Mouse (Mus musculus) MEL (cell line): ENCODE measurements at regions not wholly inside any gene's neighbourhood (a gene's known extent, or its start where the extent isn't known, plus 50 kb on each side); places are given as distances from the start of the nearest gene placed in this dataset.

Experiments used
- DNase-seq: peaks from one replicate; pipeline ENCODE4 v3.0.0; 2011; ENCODE audit warnings: low read depth, low spot score
- H3K27ac ChIP-seq: 2 replicates; pipeline ENCODE4 v1.5.1; 2012; ENCODE audit warnings: low read depth, mild to moderate bottlenecking, control low read depth, low read length, moderate library complexity; ENCODE audit not compliant: control insufficient read depth
- H3K27me3 ChIP-seq, 2 experiments: fragments of 150-350 bp in 1 of 2; sonication (generic) in 1 of 2; 2 replicates each; pipeline ENCODE4 v1.6.1; 2012; ENCODE audit warnings: low read length in 2 of 2, mild to moderate bottlenecking in 2 of 2, improper control_type of control experiment in 1 of 2, moderate library complexity in 1 of 2; ENCODE audit not compliant: insufficient read depth in 2 of 2, control insufficient read depth in 1 of 2
- H3K36me3 ChIP-seq, 2 experiments: 2 replicates each; pipeline ENCODE4 v1.6.1; 2012 to 2014; ENCODE audit warnings: low read length in 2 of 2, improper control_type of control experiment in 1 of 2, inconsistent platforms in 1 of 2, mild to moderate bottlenecking in 1 of 2; ENCODE audit not compliant: insufficient read depth in 2 of 2, control insufficient read depth in 1 of 2
- H3K4me1 ChIP-seq, 2 experiments: fragments of 150-350 bp in 1 of 2; sonication (generic) in 1 of 2; 2 replicates each; pipeline ENCODE4 v1.6.1; 2012; ENCODE audit warnings: low read length in 2 of 2, improper control_type of control experiment in 1 of 2, mild to moderate bottlenecking in 1 of 2; ENCODE audit not compliant: insufficient read depth in 2 of 2, control insufficient read depth in 1 of 2
- H3K4me3 ChIP-seq, 2 experiments: fragments of 150-350 bp in 1 of 2; sonication (generic) in 1 of 2; 2 replicates each; pipeline ENCODE4 v1.5.1; 2012; ENCODE audit warnings: low read depth in 2 of 2, low read length in 2 of 2, mild to moderate bottlenecking in 2 of 2, moderate library complexity in 2 of 2, control low read depth in 1 of 2, improper control_type of control experiment in 1 of 2; ENCODE audit not compliant: control insufficient read depth in 1 of 2, insufficient read depth in 1 of 2
- H3K79me2 ChIP-seq: 2 replicates; pipeline ENCODE4 v1.6.1; 2012; ENCODE audit warnings: mild to moderate bottlenecking, low read length, moderate library complexity; ENCODE audit not compliant: control insufficient read depth, poor library complexity, insufficient read depth
- H3K9ac ChIP-seq: 2 replicates; pipeline ENCODE4 v1.6.1; 2012; ENCODE audit warnings: low read depth, mild to moderate bottlenecking, control low read depth, low read length, moderate library complexity; ENCODE audit not compliant: control insufficient read depth, poor library complexity, severe bottlenecking
- H3K9me3 ChIP-seq: fragments of 150-350 bp; sonication (generic); replicated peaks from 2 replicates; pipeline ENCODE4 v1.6.1; 2012; ENCODE audit warnings: mild to moderate bottlenecking, low read length, improper control_type of control experiment, moderate library complexity; ENCODE audit not compliant: insufficient read depth
- BHLHE40 ChIP-seq: IDR thresholded peaks from 2 replicates; pipeline ENCODE4 v1.6.1; 2012; ENCODE audit warnings: low read depth, mild to moderate bottlenecking, inconsistent platforms, low read length, improper control_type of control experiment, borderline replicate concordance
- CTCF ChIP-seq, 3 experiments: IDR thresholded peaks in 2 of 3; conservative IDR thresholded peaks in 1 of 3; 2 replicates each; pipeline ENCODE4 v1.5.1; 2011 to 2012; ENCODE audit warnings: low read length in 3 of 3, low read depth in 2 of 3, mild to moderate bottlenecking in 2 of 3, improper control_type of control experiment in 1 of 3, inconsistent platforms in 1 of 3, mixed read lengths in 1 of 3, moderate library complexity in 1 of 3; ENCODE audit not compliant: control insufficient read depth in 1 of 3, insufficient read depth in 1 of 3, poor library complexity in 1 of 3, severe bottlenecking in 1 of 3
- E2F4 ChIP-seq: IDR thresholded peaks from 2 replicates; pipeline ENCODE4 v1.6.1; 2011; ENCODE audit warnings: low read depth, low read length, improper control_type of control experiment, borderline replicate concordance
- ETS1 ChIP-seq: IDR thresholded peaks from 2 replicates; pipeline ENCODE4 v1.6.1; 2012; ENCODE audit warnings: low read depth, mild to moderate bottlenecking, inconsistent platforms, low read length, improper control_type of control experiment, moderate library complexity
- HCFC1 ChIP-seq: IDR thresholded peaks from 2 replicates; pipeline ENCODE4 v1.6.1; 2012; ENCODE audit warnings: low read depth, mild to moderate bottlenecking, inconsistent platforms, low read length, improper control_type of control experiment, moderate library complexity
- KAT2A ChIP-seq: conservative IDR thresholded peaks from 2 replicates; pipeline ENCODE4 v1.6.1; 2012; ENCODE audit warnings: low read depth, low read length, improper control_type of control experiment, inconsistent platforms
- MAX ChIP-seq: IDR thresholded peaks from 2 replicates; pipeline ENCODE4 v1.6.1; 2011; ENCODE audit warnings: low read length, improper control_type of control experiment
- MAZ ChIP-seq: IDR thresholded peaks from 2 replicates; pipeline ENCODE4 v1.6.1; 2012; ENCODE audit warnings: low read depth, mild to moderate bottlenecking, inconsistent platforms, low read length, improper control_type of control experiment
- MXI1 ChIP-seq: IDR thresholded peaks from 2 replicates; pipeline ENCODE4 v1.6.1; 2011; ENCODE audit warnings: mild to moderate bottlenecking, low read depth, low read length, improper control_type of control experiment
- MYB ChIP-seq: IDR thresholded peaks from 2 replicates; pipeline ENCODE4 v1.6.1; 2011; ENCODE audit warnings: mild to moderate bottlenecking, low read depth, low read length, improper control_type of control experiment
- MYC ChIP-seq: IDR thresholded peaks from 2 replicates; pipeline ENCODE4 v1.6.1; 2011; ENCODE audit warnings: low read depth, mild to moderate bottlenecking, low read length, improper control_type of control experiment, moderate library complexity
- POLR2A ChIP-seq, 2 experiments: IDR thresholded peaks; 2 replicates each; pipeline ENCODE4 v1.6.1; 2011 to 2012; ENCODE audit warnings: low read length in 2 of 2, mild to moderate bottlenecking in 2 of 2, control low read depth in 1 of 2, improper control_type of control experiment in 1 of 2, low read depth in 1 of 2, moderate library complexity in 1 of 2; ENCODE audit not compliant: control insufficient read depth in 1 of 2, insufficient read depth in 1 of 2, poor library complexity in 1 of 2
- RAD21 ChIP-seq: IDR thresholded peaks from 2 replicates; pipeline ENCODE4 v1.6.1; 2011; ENCODE audit warnings: mild to moderate bottlenecking, low read depth, low read length, improper control_type of control experiment
- RCOR1 ChIP-seq: IDR thresholded peaks from 2 replicates; pipeline ENCODE4 v1.6.1; 2012; ENCODE audit warnings: low read depth, mild to moderate bottlenecking, inconsistent platforms, low read length, improper control_type of control experiment
- SIN3A ChIP-seq: IDR thresholded peaks from 2 replicates; pipeline ENCODE4 v1.6.1; 2012; ENCODE audit warnings: low read length, improper control_type of control experiment, inconsistent platforms
- SMC3 ChIP-seq: IDR thresholded peaks from 2 replicates; pipeline ENCODE4 v1.6.1; 2011; ENCODE audit warnings: low read depth, low read length, improper control_type of control experiment
- TBP ChIP-seq: IDR thresholded peaks from 2 replicates; pipeline ENCODE4 v1.8.0; 2011; ENCODE audit warnings: low read depth, low read length, improper control_type of control experiment
- TCF12 ChIP-seq: IDR thresholded peaks from 2 replicates; pipeline ENCODE4 v1.6.1; 2014; ENCODE audit warnings: low read depth, mild to moderate bottlenecking, inconsistent platforms, low read length, improper control_type of control experiment, moderate library complexity
- USF2 ChIP-seq, 2 experiments: IDR thresholded peaks; 2 replicates each; pipeline ENCODE4 v1.6.1; 2011 to 2012; ENCODE audit warnings: improper control_type of control experiment in 2 of 2, low read length in 2 of 2, borderline replicate concordance in 1 of 2, inconsistent platforms in 1 of 2, low read depth in 1 of 2, mild to moderate bottlenecking in 1 of 2; ENCODE audit not compliant: insufficient read depth in 1 of 2
- ZC3H11A ChIP-seq: IDR thresholded peaks from 2 replicates; pipeline ENCODE4 v1.6.1; 2012; ENCODE audit warnings: low read depth, mild to moderate bottlenecking, inconsistent platforms, low read length, improper control_type of control experiment
- ZKSCAN1 ChIP-seq: IDR thresholded peaks from 2 replicates; pipeline ENCODE4 v1.6.1; 2012; ENCODE audit warnings: low read depth, mild to moderate bottlenecking, inconsistent platforms, low read length, improper control_type of control experiment, moderate library complexity
- ZMIZ1 ChIP-seq: IDR thresholded peaks from 2 replicates; pipeline ENCODE4 v1.6.1; 2012; ENCODE audit warnings: low read depth, mild to moderate bottlenecking, inconsistent platforms, low read length, improper control_type of control experiment, moderate library complexity
- ZNF384 ChIP-seq: IDR thresholded peaks from 2 replicates; pipeline ENCODE4 v1.6.1; 2012; ENCODE audit warnings: low read depth, mild to moderate bottlenecking, inconsistent platforms, low read length, improper control_type of control experiment

GRCm38 (mm10) chr12:90417590-90418221 lies 320.5 kb downstream of the Dio2 start (continued):
- TF ChIP-seq TBP, result no peak

- H3K9me3 ChIP-seq, result no peaks in the 10 kb centered on the region
- H3K36me3 ChIP-seq, result no peaks in the 10 kb centered on the region
- H3K27me3 ChIP-seq, result no peaks in the 10 kb centered on the region
- H3K9ac ChIP-seq, result no peak overlapping the region
- H3K27ac ChIP-seq, result no peak overlapping the region
- no peaks in the 10 kb centered on the region for H3K4me1 ChIP-seq
- no peaks in the 10 kb centered on the region for H3K79me2 ChIP-seq
- no peak overlapping the region for H3K4me3 ChIP-seq
- TF ChIP-seq RCOR1 (no peak), ZC3H11A (no peak), MYB (no peak), SMC3 (no peak), CTCF (IDR thresholded peaks at IDR 0.05 in 2 of 3, conservative IDR thresholded peaks at IDR 0.05 in 1 of 3; ENCODE audit: control insufficient read depth in 1 of 3, insufficient read depth in 1 of 3, low read depth in 2 of 3, low read length in 3 of 3, poor library complexity in 1 of 3, severe bottlenecking in 1 of 3) (no peak), ZNF384 (no peak), POLR2A (IDR thresholded peaks at IDR 0.05; ENCODE audit: control insufficient read depth in 1 of 2, insufficient read depth in 1 of 2, low read depth in 1 of 2, low read length in 2 of 2, poor library complexity in 1 of 2) (no peak), ZKSCAN1 (no peak), MYC (no peak)
- no peak for DNase-seq
Measured at GRCm38 (mm10) chr12:90408716-90409115, 329.5 kb downstream of the Dio2 start.

DNA sequence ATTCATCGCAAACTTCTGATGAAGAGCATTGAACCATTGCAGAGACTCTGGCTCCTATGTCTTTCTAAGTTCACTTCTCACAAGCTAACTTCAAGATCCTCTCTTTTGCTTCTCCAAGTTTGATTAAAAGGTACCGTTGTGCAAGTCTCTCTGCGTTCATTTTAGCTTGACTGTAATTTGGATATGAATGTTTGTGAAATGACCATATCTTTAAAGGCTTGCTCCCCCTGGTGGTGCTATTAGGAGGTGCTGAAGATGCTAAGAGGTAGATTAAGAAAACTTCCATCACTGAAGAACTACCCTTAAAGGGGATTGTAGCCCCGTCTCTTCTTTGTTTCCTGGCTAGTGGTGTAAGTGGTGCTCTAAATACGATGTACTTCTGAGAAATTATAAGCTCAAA lies 339.7 kb downstream of the Dio2 start:
- H3K27me3 ChIP-seq, result no peaks in the 10 kb centered on the region
- no peak for TF ChIP-seq TCF12
- TF ChIP-seq USF2 (IDR thresholded peaks at IDR 0.05; ENCODE audit: borderline replicate concordance in 1 of 2, insufficient read depth in 1 of 2, low read depth in 1 of 2, low read length in 2 of 2), result no peak
- TF ChIP-seq MAZ, result no peak
- TF ChIP-seq RAD21, result peak; percentile 13; the same call in 1 of the 2 replicates
- TF ChIP-seq MXI1, result no peak
- no peak for TF ChIP-seq KAT2A
- TF ChIP-seq MYB, result no peak
- TF ChIP-seq ZMIZ1, result no peak
- TF ChIP-seq HCFC1, result no peak
- peak in 2 of 3 experiments; percentile 14 to 37; a peak in 2 of 6 replicates for TF ChIP-seq CTCF (IDR thresholded peaks at IDR 0.05 in 2 of 3, conservative IDR thresholded peaks at IDR 0.05 in 1 of 3; ENCODE audit: control insufficient read depth in 1 of 3, insufficient read depth in 1 of 3, low read depth in 2 of 3, low read length in 3 of 3, poor library complexity in 1 of 3, severe bottlenecking in 1 of 3)
- TF ChIP-seq BHLHE40, result no peak
- no peak for TF ChIP-seq ETS1
- no peak for TF ChIP-seq MAX
- TF ChIP-seq ZNF384, result no peak
- TF ChIP-seq SMC3, result peak; percentile 54
- TF ChIP-seq E2F4, result no peak
- no peak for TF ChIP-seq SIN3A
- no peaks in the 10 kb centered on the region for H3K79me2 ChIP-seq
- DNase-seq, result peak; percentile 28
- no peaks in the 10 kb centered on the region for H3K36me3 ChIP-seq
- H3K4me1 ChIP-seq, result no peaks in the 10 kb centered on the region
- H3K9ac ChIP-seq, result no peak overlapping the region
- no peaks in the 10 kb centered on the region for H3K9me3 ChIP-seq
- no peak overlapping the region for H3K27ac ChIP-seq
- H3K4me3 ChIP-seq, result no peak overlapping the region
